ENCODE assay signal across 17 mouse cellular contexts in the genomic region with DNA sequence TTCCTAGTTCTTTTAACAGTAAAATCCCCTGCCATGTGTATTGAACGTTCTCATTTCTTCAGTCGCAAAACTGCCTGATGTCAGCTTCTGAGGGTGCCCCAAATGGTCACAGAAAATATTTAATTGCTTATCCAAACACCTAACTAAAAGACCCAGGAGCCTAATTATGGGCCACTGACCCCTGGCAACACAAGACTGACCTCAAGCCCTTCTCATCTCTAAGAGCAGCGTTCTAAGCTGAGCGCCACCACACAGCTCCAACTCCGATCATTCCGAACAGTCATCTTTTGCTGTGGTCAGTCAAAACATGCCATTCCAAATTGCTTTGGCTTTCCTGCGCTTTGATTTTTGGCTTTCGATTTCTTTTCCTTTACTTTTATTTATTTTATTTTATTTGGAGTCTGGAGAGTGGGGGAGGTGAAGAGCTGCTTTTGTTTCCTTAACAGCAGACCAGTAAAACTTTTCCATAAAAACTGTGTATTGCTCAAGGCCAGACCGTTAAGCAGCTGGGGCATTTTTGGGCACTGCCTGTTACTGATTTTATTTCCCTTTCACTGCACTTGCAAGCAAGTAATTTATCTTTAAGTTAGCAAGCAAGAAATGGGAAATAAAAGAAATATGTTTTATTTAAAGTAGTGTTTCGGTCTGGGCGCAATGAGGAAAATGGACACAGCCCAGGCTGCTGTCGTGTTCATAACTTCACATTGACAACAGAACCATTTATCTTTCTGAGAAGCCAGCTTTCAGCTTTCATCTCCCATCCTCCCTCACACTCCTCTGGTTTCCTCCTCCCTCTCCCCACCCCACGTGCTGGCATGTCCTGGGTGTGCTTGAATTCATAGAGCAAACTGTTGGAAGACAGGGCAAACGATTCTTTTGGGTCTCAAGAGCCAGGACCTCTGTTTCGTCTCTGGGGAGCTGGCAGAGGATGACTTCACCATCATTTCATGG. TPM values are rescaled to one million over a fixed set of nuclear protein-coding genes. Genes with fewer than 3 reads are reported as not detected.
DNase-seq lines count a peak whose midpoint lies in the region; ATAC-seq lines count a peak whose summit lies in the region.
"Had no signal": no experiment of that assay in that cellular context is flagged by ENCODE, and none has a peak within 500 bp of the region (broad histone marks: within the 10 kb centered on the region; RNA-seq: fewer than 3 reads in every experiment).

No protein-coding gene starts in this region.

- H3K27me3 ChIP-seq in limb, embryonic 11.5 days (ENCODE audit: control insufficient read depth, insufficient read depth, low read length): no peaks in the 10 kb centered on the region
- no peaks in the 10 kb centered on the region for H3K27me3 ChIP-seq in hindbrain, embryonic 13.5 days
- H3K27me3 ChIP-seq: hindbrain, embryonic 12.5 days; midbrain, embryonic 13.5 days had no signal

- H3K9ac ChIP-seq in limb, embryonic 11.5 days (ENCODE audit: low read length): no peak overlapping the region
- no peak overlapping the region for H3K9ac ChIP-seq in hindbrain, embryonic 13.5 days
- H3K9ac ChIP-seq: hindbrain, embryonic 12.5 days; liver, embryonic 14.5 days; midbrain, embryonic 13.5 days had no signal

- DNase-seq in embryo, embryonic 11 days: peak; percentile 6
- DNase-seq in embryo, embryonic 9.5 days (ENCODE audit: extremely low spot score): no peak
- peak; percentile 5 for DNase-seq in retina, embryonic 14.5 days (ENCODE audit: low spot score)
- no peak for DNase-seq in retina, postnatal 1 day
- no peak for DNase-seq in limb, embryonic 11.5 days (ENCODE audit: low spot score)
- DNase-seq in ovary, postnatal 36 days (ENCODE audit: low spot score): peak; percentile 15
- no peak for DNase-seq in layer of hippocampus, adult 8-10 months (ENCODE audit: low spot score in 2 of 2)
- DNase-seq: cerebellum, postnatal 14 days; kidney, adult 8-10 months had no signal

- no peaks in the 10 kb centered on the region for H3K9me3 ChIP-seq in limb, embryonic 11.5 days (ENCODE audit: control insufficient read depth, low read length)
- H3K9me3 ChIP-seq in hindbrain, embryonic 13.5 days: no peaks in the 10 kb centered on the region
- H3K9me3 ChIP-seq: hindbrain, embryonic 12.5 days; midbrain, embryonic 13.5 days had no signal

- H3K4me2 ChIP-seq in limb, embryonic 11.5 days (ENCODE audit: low read depth, severe bottlenecking): no peak overlapping the region
- H3K4me2 ChIP-seq in hindbrain, embryonic 13.5 days: no peak overlapping the region
- H3K4me2 ChIP-seq: hindbrain, embryonic 12.5 days; midbrain, embryonic 13.5 days had no signal

- H3K4me1 ChIP-seq in limb, embryonic 11.5 days (ENCODE audit: control insufficient read depth, insufficient read depth, low read length): 0 out of 2 replicates have a peak, but pooled peaks cover 3% of the 10 kb centered on the region
- no peaks in the 10 kb centered on the region for H3K4me1 ChIP-seq in hindbrain, embryonic 13.5 days (replicated peaks)
- H3K4me1 ChIP-seq: hindbrain, embryonic 12.5 days; midbrain, embryonic 13.5 days had no signal

- peak; percentile 67 for ATAC-seq in limb, embryonic 11.5 days (ENCODE audit: insufficient number of reproducible peaks, low FRiP score, low TSS enrichment, low read depth)
- ATAC-seq in hindbrain, embryonic 13.5 days (ENCODE audit: low FRiP score): no peak
- ATAC-seq: forebrain, embryonic 16.5 days; midbrain, embryonic 13.5 days; Patski had no signal

- WGBS in limb, embryonic 11.5 days: 50% methylated on average over 15 of the region's 15 CpGs
- 74% methylated on average over 15 of the region's 15 CpGs for WGBS in hindbrain, embryonic 13.5 days

- peak overlapping the region; percentile 42; the same call in 1 of the 2 replicates for H3K27ac ChIP-seq in limb, embryonic 11.5 days (replicated peaks; ENCODE audit: low read depth, low read length)
- no peak overlapping the region for H3K27ac ChIP-seq in hindbrain, embryonic 13.5 days
- H3K27ac ChIP-seq: heart, adult 2 months; hindbrain, embryonic 12.5 days; liver, embryonic 14.5 days; macrophage; midbrain, embryonic 13.5 days had no signal

- H3K36me3 ChIP-seq in limb, embryonic 11.5 days (ENCODE audit: control insufficient read depth, insufficient read depth, low read length): no peaks in the 10 kb centered on the region
- no peaks in the 10 kb centered on the region for H3K36me3 ChIP-seq in hindbrain, embryonic 13.5 days
- H3K36me3 ChIP-seq: hindbrain, embryonic 12.5 days; midbrain, embryonic 13.5 days had no signal

- H3K4me3 ChIP-seq in limb, embryonic 11.5 days (ENCODE audit: low read depth, low read length): no peak overlapping the region
- no peak overlapping the region for H3K4me3 ChIP-seq in hindbrain, embryonic 13.5 days
- H3K4me3 ChIP-seq: heart, adult 2 months; hindbrain, embryonic 12.5 days; midbrain, embryonic 13.5 days had no signal

RNA-seq across cellular contexts. Expression of gene Trhde, which starts 59.1 kb away (rescaled TPM):
- polyA plus RNA-seq in limb, embryonic 11.5 days (2014; fragmentation: Nextera tagmentation; extraction: Ambion mirVana): 0.52 and 0.61 TPM in 2 replicates
- total RNA-seq in layer of hippocampus, adult 8-10 months (2022): 10 to 100 TPM; 25.6 to 27.9 (median 26.7) TPM
- 4.6 and 6.3 TPM in 2 replicates for polyA plus RNA-seq in hindbrain, embryonic 13.5 days (2015; fragmentation: Nextera tagmentation; extraction: Ambion mirVana)
- polyA plus RNA-seq: macrophage, Patski had no signal

Comparison
In these comparisons a context has a peak if more than half of its experiments do, and no peak if none do; other contexts are left out.
1. DNase-seq: peak in embryo, embryonic 11 days (single experiment), retina, embryonic 14.5 days (single experiment) and ovary, postnatal 36 days (single experiment); none in embryo, embryonic 9.5 days (single experiment), retina, postnatal 1 day (single experiment), limb, embryonic 11.5 days (single experiment) and layer of hippocampus, adult 8-10 months (0 of 2).